Mouse (Mus musculus): ENCODE measurements around the gene Zfp668.

Gene Zfp668

GRCm38 (mm10) chr7:127895442-127895841, 18.8 kb upstream of the Zfp668 start, which contains the start of the genes Gm21974 and Vkorc1:
Gm21974 (minus strand) TSS chr7:127895454.
Vkorc1 (minus strand) TSS chr7:127895617.
- DNase-seq (ENCODE audit: low spot score in 2 of 2): peak; percentile 96 to 97

- no peak for DNase-seq (ENCODE audit: low spot score in 2 of 2)
Measured at GRCm38 (mm10) chr7:127894480-127894879, 17.9 kb upstream of the Zfp668 start.

- no peak for DNase-seq (ENCODE audit: low spot score in 2 of 2)
Measured at GRCm38 (mm10) chr7:127890798-127891197, 14.2 kb upstream of the Zfp668 start, which contains the start of gene Prss53. Prss53 (minus strand) TSS chr7:127890970.

GRCm38 (mm10) chr7:127888821-127889220, 12.2 kb upstream of the Zfp668 start:
- no peak for DNase-seq (ENCODE audit: low spot score in 2 of 2)

GRCm38 (mm10) chr7:127887781-127888180, 11.2 kb upstream of the Zfp668 start:
- no peak for DNase-seq (ENCODE audit: low spot score in 2 of 2)

- DNase-seq (ENCODE audit: low spot score in 2 of 2): no peak
Measured at GRCm38 (mm10) chr7:127887191-127887590, 10.6 kb upstream of the Zfp668 start.

- DNase-seq (ENCODE audit: low spot score in 2 of 2): no peak
Measured at GRCm38 (mm10) chr7:127886551-127886950, 9.9 kb upstream of the Zfp668 start.

- no peak for DNase-seq (ENCODE audit: low spot score in 2 of 2)
Measured at GRCm38 (mm10) chr7:127885951-127886350, 9.3 kb upstream of the Zfp668 start.

GRCm38 (mm10) chr7:127880431-127880830, 3.8 kb upstream of the Zfp668 start:
- no peak for DNase-seq (ENCODE audit: low spot score in 2 of 2)

GRCm38 (mm10) chr7:127879301-127879700, 2.7 kb upstream of the Zfp668 start:
- no peak for DNase-seq (ENCODE audit: low spot score in 2 of 2)

GRCm38 (mm10) chr7:127876041-127876466, 574 bp downstream of the Zfp668 start, which contains the start of gene Zfp646:
Zfp646 (plus strand) TSS chr7:127876221.
- peak; percentile 81 to 86 for DNase-seq (ENCODE audit: low spot score in 2 of 2)

GRCm38 (mm10) chr7:127875627-127876001, 1.0 kb downstream of the Zfp668 start:
- peak; percentile 96 to 97 for DNase-seq (ENCODE audit: low spot score in 2 of 2)

GRCm38 (mm10) chr7:127874812-127875626, 1.6 kb downstream of the Zfp668 start:
- no peak for DNase-seq (ENCODE audit: low spot score in 2 of 2)

GRCm38 (mm10) chr7:127870136-127870821, 6.3 kb downstream of the Zfp668 start:
- no peak for DNase-seq (ENCODE audit: low spot score in 2 of 2)

- peak in 1 of 2 experiments; percentile 75 for DNase-seq (ENCODE audit: low spot score in 2 of 2)
Measured at GRCm38 (mm10) chr7:127869149-127869810, 7.3 kb downstream of the Zfp668 start.

- no peak for DNase-seq (ENCODE audit: low spot score in 2 of 2)
Measured at GRCm38 (mm10) chr7:127867641-127868040, 9.0 kb downstream of the Zfp668 start.

- DNase-seq (ENCODE audit: low spot score in 2 of 2): no peak
Measured at GRCm38 (mm10) chr7:127866434-127866833, 10.2 kb downstream of the Zfp668 start.

GRCm38 (mm10) chr7:127858258-127858657, 18.4 kb downstream of the Zfp668 start:
- no peak for DNase-seq (ENCODE audit: low spot score in 2 of 2)

GRCm38 (mm10) chr7:127850906-127851305, 25.7 kb downstream of the Zfp668 start:
- no peak for DNase-seq (ENCODE audit: low spot score in 2 of 2)

GRCm38 (mm10) chr7:127849973-127850875, 26.4 kb downstream of the Zfp668 start:
- DNase-seq (ENCODE audit: low spot score in 2 of 2): no peak

Data from right cerebral cortex, postnatal 10 days (tissue).